Mouse (Mus musculus): ENCODE measurements around the gene Mrps36. TPM values are rescaled to one million over a fixed set of nuclear protein-coding genes. Genes with fewer than 3 reads are reported as not detected.

The Mrps36 gene
- 220 TPM for polyA plus RNA-seq (2014; fragmentation: Illumina TruSeq; extraction: RNeasy Lipid Tissue Mini Kit (QIAGEN cat#74804); ENCODE audit: low read depth, low replicate concordance)

DNA sequence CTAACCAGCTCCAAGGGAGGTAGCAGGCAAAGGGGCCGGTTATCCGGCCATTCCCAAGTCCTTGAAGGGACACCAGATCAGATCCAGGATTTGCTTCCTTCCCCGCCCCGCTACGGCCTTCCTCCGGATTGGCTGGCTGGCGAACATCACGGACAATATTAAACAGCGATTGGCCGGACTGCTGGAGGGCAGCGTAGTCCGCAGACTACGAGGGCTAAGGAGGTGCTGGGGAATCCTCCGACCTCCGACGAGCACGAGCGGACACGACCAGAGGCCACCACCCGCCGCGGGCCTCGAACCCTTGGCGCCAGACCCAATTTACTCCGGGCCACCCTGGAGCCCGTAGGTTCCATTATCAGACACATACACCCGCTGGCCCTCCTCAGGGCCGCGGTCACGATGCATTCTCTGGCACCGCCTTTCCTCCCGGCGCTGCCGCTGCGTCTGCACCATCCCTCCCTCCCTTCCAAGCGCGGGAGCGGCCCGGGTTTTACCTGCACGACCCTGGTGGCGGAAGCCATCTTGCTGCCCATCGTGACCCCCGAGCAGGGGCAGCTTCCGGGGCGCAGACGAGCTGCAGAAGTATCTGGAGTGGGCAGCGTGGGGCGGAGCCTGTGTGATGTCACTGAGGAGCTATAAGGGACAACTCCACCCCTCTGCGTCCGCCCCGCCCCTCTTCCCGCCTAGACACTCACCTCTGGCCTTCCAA, at the start of gene Mrps36:
Gene Mrps36, minus strand, starts transcription at position 624 of the 709 bp plus-strand sequence.

DNA sequence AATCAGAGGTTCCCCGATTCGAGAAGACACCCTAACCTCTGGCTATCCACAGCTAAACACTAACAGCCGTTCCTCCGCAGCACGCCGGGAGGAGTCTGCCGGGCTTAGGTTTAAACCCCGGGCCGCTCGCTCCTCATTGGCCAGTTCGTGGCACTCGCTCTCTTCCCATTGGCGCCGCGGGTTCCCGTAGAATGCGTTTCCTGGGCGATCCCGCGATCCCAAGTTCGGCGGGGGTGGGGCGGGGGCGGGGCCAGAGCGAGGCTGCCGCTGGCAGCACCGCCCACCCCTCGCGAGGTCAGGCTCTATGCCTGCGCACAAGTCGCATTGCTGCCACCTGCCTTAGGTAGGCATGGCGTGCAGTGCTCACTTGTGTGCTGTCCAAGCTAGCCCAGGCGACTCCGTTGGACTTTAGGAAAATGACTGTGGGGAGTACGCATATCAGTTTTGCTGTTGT, 42.0 kb upstream of the Mrps36 start, which contains the start of gene Ccnb1:
Gene Ccnb1, minus strand, starts transcription at position 157 of the 454 bp plus-strand sequence.

DNA sequence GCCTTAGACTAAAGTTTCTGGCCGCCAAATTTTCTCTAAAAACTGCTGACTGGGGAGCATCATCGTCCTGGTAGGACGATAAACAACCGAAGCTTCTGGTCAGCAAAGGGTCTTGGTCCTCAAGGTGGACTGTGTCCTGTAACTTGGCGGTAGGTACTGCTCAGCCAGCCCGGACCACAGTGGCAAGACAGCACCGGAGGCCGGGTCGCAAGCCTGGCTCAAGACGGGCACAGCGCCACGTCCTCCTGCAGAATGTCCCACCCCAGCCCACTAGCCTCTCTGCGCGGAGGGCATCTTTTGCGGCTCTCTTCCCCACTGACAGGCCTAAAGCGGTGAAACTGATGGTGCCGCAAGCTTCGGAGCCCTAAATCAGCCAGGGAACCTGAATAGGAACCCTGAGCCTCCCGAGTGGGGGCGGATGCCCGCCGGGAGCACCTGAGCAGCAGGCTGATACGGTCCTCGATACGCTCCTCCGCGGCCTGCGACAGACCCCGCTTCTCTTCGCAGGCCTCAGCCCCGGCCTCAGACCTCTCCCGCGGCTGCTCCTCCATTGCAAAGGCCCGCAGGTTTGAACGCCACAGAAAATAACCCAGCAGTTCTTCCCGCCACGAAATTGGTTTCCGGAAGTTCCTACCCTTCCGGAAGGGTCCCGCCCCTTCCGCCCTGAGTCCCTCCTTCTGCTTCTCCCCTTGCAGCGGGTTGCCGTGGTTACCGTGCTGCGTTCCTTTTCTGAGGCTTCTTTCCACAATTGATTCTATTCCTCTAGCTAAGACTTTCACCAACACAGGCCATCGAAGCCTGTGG, 31.0 kb upstream of the Mrps36 start, which contains the start of gene Cenph:
Gene Cenph, minus strand, starts transcription at position 648 of the 804 bp plus-strand sequence.

DNA sequence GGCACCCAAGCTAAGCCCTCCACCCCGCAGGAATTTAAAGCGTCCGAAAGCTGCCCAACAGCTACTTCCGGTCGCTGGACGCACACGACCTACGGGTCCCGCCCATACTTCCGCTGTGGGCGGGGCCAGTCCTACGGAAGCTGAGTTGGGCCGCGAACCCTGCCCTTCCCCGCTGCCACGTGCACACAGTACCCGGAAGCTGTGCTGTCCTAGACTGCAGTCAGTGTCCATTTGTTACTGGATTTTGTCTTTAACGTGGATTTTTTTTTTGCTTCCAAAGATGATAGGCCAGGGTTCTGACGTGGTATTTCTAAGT, 13.6 kb downstream of the Mrps36 start, which contains the start of gene Cdk7:
Gene Cdk7, minus strand, starts transcription at position 79 of the 316 bp plus-strand sequence.

Other genes starting within 250 kb of the Mrps36 start
- 0.68 TPM for gene Ocln, start 191.9 kb downstream of the Mrps36 start, polyA plus RNA-seq (2014; fragmentation: Illumina TruSeq; extraction: RNeasy Lipid Tissue Mini Kit (QIAGEN cat#74804); ENCODE audit: low read depth, low replicate concordance)
- 0.45 TPM for gene Marveld2, start 127.7 kb downstream of the Mrps36 start, polyA plus RNA-seq (2014; fragmentation: Illumina TruSeq; extraction: RNeasy Lipid Tissue Mini Kit (QIAGEN cat#74804); ENCODE audit: low read depth, low replicate concordance)
- gene Ak6, start 93.7 kb downstream of the Mrps36 start, polyA plus RNA-seq (2014; fragmentation: Illumina TruSeq; extraction: RNeasy Lipid Tissue Mini Kit (QIAGEN cat#74804); ENCODE audit: low read depth, low replicate concordance), result 98.4 TPM
- 20.0 TPM for gene Rad17, start 93.6 kb downstream of the Mrps36 start, polyA plus RNA-seq (2014; fragmentation: Illumina TruSeq; extraction: RNeasy Lipid Tissue Mini Kit (QIAGEN cat#74804); ENCODE audit: low read depth, low replicate concordance)
- gene Taf9, start 93.1 kb downstream of the Mrps36 start, polyA plus RNA-seq (2014; fragmentation: Illumina TruSeq; extraction: RNeasy Lipid Tissue Mini Kit (QIAGEN cat#74804); ENCODE audit: low read depth, low replicate concordance), result 4.0 TPM
- gene Ccdc125, start 74.9 kb downstream of the Mrps36 start, polyA plus RNA-seq (2014; fragmentation: Illumina TruSeq; extraction: RNeasy Lipid Tissue Mini Kit (QIAGEN cat#74804); ENCODE audit: low read depth, low replicate concordance), result 0.79 TPM
- gene Cdk7, start 13.7 kb downstream of the Mrps36 start, polyA plus RNA-seq (2014; fragmentation: Illumina TruSeq; extraction: RNeasy Lipid Tissue Mini Kit (QIAGEN cat#74804); ENCODE audit: low read depth, low replicate concordance), result 29.4 TPM
- not detected for gene Cenph, start 31.2 kb upstream of the Mrps36 start, polyA plus RNA-seq (2014; fragmentation: Illumina TruSeq; extraction: RNeasy Lipid Tissue Mini Kit (QIAGEN cat#74804); ENCODE audit: low read depth, low replicate concordance)
- gene Ccnb1, start 41.9 kb upstream of the Mrps36 start, polyA plus RNA-seq (2014; fragmentation: Illumina TruSeq; extraction: RNeasy Lipid Tissue Mini Kit (QIAGEN cat#74804); ENCODE audit: low read depth, low replicate concordance), result not detected
- 20.3 TPM for gene Slc30a5, start 88.8 kb upstream of the Mrps36 start, polyA plus RNA-seq (2014; fragmentation: Illumina TruSeq; extraction: RNeasy Lipid Tissue Mini Kit (QIAGEN cat#74804); ENCODE audit: low read depth, low replicate concordance)

All from heart, adult 10 weeks (tissue).